Mouse (Mus musculus): ENCODE measurements around the gene Mterf1a. TPM values are rescaled to one million over a fixed set of nuclear protein-coding genes. Genes with fewer than 3 reads are reported as not detected.
"Not testable (repeated sequence)": the region's sequence is repeated elsewhere in the genome, so short reads cannot be mapped to it uniquely, and the experiment has no call there.

Mterf1a gene
- 6.8 and 7.6 TPM in 2 replicates for polyA plus RNA-seq (2016; fragmentation: Nextera tagmentation; extraction: Ambion mirVana)

DNA sequence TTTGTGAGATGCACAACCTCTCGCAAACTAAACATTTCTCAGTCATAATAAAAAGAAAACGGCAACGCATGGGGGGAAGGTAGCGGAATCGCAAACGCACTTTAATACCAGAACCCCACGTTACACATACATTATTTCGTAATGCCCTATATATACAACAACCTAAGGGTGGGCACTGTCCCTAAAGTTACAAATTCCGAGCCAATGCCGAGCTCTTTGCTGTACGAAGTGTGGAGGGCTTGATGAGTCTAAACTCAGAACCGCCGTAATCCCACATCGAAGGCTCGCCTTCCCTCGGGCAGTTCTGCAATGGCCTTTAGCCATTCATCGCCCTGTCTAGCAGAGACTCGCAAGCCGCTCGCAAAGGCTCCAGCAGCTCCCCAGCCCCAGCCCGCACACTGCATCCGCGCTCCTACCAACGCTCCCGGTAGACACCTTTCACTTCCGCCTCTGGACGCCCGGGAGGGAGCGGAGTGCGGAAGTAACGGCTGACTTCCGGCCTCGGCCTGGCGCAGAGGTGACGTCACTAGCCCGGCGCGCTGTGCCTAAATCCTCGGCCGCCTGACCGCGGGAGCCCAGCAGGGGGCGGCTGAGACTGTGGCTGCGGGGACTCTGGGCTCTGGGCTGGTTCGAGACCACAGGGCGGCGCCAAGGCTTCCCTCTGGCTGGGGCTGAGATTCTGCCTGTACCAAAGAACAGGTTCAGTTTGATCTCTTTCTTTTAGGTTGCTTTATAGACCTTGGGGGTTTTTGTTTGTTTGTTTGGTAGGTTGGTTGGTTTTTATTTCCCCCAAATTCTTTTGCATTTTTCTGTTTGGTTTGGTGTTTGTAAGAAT lies at the start of gene Mterf1a:
Gene Mterf1a, minus strand, starts transcription at position 475 of the 835 bp plus-strand sequence.
- 3% methylated on average over 10 of the region's 47 CpGs for WGBS (ENCODE audit: insufficient replicate concordance)
- not testable (repeated sequence) for H3K9me3 ChIP-seq (replicated peaks); H3K4me1 ChIP-seq; H3K27me3 ChIP-seq (replicated peaks); H3K36me3 ChIP-seq
- Histone ChIP-seq H3K4me3 (peak within 1 kb of the TSS; percentile 66), H3K4me2 (peak within 1 kb of the TSS; percentile 71), H3K27ac (0 out of 2 replicates have a peak within 1 kb of the TSS, but pooled peaks have one; percentile 25), H3K9ac (peak within 1 kb of the TSS; percentile 74)
- ATAC-seq, result peak; percentile 100

DNA sequence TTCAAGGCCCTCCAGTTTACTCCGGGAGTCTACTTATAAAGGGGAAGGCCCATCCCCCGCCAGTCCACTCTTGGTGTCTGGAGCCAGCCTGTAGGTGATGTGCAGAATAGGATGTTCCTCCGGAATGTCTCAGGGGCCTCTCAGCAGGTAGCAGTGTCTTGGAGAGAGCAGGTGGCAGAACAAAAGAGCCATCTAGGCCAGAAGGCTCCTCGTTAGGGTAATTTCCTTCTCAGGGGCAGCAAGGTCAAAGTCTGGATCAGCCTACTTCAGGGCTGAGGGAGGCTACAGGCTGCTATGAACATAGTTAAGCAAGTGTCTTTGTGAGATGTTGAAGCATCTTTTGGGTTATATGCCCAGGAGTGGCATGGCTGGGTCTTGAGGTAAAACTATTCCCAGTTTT lies 49.4 kb upstream of the Mterf1a start:
- not testable (repeated sequence) for H3K36me3 ChIP-seq; H3K27ac ChIP-seq; H3K9ac ChIP-seq; H3K4me2 ChIP-seq; ATAC-seq; H3K27me3 ChIP-seq (replicated peaks); H3K9me3 ChIP-seq (replicated peaks); H3K4me3 ChIP-seq
- H3K4me1 ChIP-seq, result peaks cover 12% of the 10 kb centered on the region
- 77% methylated on average over 4 of the region's 4 CpGs for WGBS (ENCODE audit: insufficient replicate concordance)

DNA sequence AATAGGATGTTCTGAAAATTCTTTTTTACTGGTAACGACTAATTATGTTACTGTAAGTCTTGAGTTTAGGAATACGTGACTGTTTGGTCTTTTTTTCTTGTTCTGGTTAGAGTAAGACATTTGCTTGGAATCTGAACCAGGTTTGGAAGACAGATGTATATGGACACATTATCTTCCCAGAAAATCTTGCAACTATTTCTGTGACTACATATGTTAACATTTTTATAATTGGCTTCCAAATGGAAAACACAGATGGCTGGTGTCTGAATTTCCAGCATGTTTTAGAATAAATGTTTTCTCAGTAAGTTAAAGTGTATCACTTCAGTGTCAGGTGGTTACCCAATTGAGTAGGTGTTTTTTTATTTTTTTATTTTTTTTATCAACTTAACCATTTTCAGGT lies 47.5 kb upstream of the Mterf1a start:
- 82% methylated on average over 2 of the region's 2 CpGs for WGBS (ENCODE audit: insufficient replicate concordance)
- no peak for ATAC-seq
- H3K27me3 ChIP-seq (replicated peaks), result no peaks in the 10 kb centered on the region

DNA sequence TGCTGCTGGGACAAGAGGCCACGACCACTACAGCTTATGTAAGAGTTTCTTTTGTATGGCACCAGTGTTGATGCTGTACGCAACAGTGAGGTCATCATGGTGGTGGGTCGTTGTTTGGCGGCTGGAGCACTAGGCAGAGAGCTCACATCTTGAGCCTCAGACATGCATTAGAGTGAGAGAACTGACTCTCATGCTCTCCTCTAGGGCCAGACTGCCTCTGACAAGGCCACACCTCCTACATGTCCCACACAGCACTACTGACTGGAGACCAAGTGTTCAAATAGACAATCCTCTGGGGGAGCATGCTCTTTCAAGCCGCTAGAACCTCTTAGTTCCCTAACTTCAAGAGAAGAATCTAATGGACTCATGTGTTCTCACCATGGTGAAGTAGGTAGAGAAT lies 45.6 kb upstream of the Mterf1a start:
- H3K27ac ChIP-seq, result no peak overlapping the region
- peaks cover 20% of the 10 kb centered on the region for H3K4me1 ChIP-seq
- no peak overlapping the region for H3K9ac ChIP-seq
- 79% methylated on average over 5 of the region's 5 CpGs for WGBS (ENCODE audit: insufficient replicate concordance)
- H3K4me3 ChIP-seq, result no peak overlapping the region
- H3K27me3 ChIP-seq (replicated peaks), result no peaks in the 10 kb centered on the region
- H3K9me3 ChIP-seq (replicated peaks), result no peaks in the 10 kb centered on the region
- no peak; the same call in 1 of the 2 replicates for ATAC-seq
- H3K36me3 ChIP-seq, result 0 out of 2 replicates have a peak, but pooled peaks cover 2% of the 10 kb centered on the region
- no peak overlapping the region for H3K4me2 ChIP-seq

More for the DNA sequence above, 47.5 kb upstream of the Mterf1a start:
- no peak overlapping the region for H3K9ac ChIP-seq
- no peak overlapping the region for H3K27ac ChIP-seq
- H3K4me1 ChIP-seq, result peaks cover 18% of the 10 kb centered on the region
- no peak overlapping the region for H3K4me2 ChIP-seq
- no peaks in the 10 kb centered on the region for H3K9me3 ChIP-seq (replicated peaks)
- 0 out of 2 replicates have a peak, but pooled peaks cover 2% of the 10 kb centered on the region for H3K36me3 ChIP-seq
- no peak overlapping the region for H3K4me3 ChIP-seq

DNA sequence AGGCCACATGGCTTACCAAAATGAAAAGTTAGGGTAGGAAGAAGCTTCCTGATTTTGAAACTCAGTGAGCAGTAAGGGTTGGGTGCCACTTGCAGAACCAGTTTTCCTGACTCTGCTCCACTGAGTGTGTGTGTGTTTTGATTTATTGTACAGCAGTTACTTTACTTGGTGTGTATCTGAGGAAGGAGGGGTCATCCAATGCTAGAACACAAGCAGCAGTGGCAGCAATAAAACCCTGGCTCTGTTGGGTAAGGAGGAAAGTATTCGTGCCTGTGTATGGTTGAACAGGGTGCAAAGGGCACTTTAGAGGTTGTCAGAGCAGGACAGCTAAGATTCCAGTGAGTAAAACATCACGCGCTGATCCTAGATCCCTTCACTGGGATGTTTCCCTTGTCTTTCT lies 45.2 kb upstream of the Mterf1a start:
- H3K9ac ChIP-seq, result no peak overlapping the region
- H3K27me3 ChIP-seq (replicated peaks), result no peaks in the 10 kb centered on the region
- peaks cover 20% of the 10 kb centered on the region for H3K4me1 ChIP-seq
- H3K4me2 ChIP-seq, result no peak overlapping the region
- H3K4me3 ChIP-seq, result no peak overlapping the region
- ATAC-seq, result no peak
- H3K27ac ChIP-seq, result no peak overlapping the region
- WGBS (ENCODE audit: insufficient replicate concordance), result 82% methylated on average over 3 of the region's 3 CpGs
- no peaks in the 10 kb centered on the region for H3K9me3 ChIP-seq (replicated peaks)
- H3K36me3 ChIP-seq, result 0 out of 2 replicates have a peak, but pooled peaks cover 2% of the 10 kb centered on the region

DNA sequence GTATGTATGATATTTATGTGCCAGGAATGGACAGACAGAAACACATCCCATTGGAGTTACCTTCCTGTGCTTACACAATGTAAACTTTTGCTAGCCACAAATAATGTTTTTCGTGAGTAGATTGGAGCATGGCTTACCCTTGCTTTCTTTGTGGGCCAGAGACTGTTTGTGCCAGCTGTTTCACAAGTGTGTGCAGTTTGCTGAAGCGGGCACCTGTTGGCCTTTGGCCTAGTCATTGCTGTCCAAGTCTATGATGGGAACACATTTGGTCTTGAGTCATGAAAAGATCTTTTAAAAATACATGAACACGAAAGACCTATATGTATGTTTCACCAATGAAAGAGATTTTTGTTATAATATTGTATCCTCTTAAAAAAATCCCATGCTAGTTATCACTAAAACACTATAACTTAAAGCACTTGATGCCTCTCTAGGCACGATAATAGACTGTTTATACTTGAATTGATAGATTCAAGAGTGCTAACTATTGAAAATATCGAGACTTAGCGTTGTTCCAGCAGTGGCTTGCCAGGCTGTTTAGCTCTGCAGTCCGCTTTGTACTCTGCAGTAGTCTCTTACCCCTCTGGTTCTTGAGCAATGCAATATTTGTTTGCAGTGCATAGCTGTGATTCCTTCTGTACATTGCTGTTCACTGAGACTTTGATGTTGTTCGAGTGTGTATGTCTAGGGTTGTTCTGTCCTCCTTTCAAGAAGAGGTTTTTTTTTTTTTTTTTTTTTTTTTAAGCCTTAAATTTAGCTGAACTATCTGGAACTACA lies 42.2 kb upstream of the Mterf1a start:
- no peak overlapping the region for H3K27ac ChIP-seq
- no peak overlapping the region for H3K4me2 ChIP-seq
- no peak overlapping the region for H3K4me3 ChIP-seq
- no peaks in the 10 kb centered on the region for H3K9me3 ChIP-seq (replicated peaks)
- no peaks in the 10 kb centered on the region for H3K27me3 ChIP-seq (replicated peaks)
- H3K36me3 ChIP-seq, result 0 out of 2 replicates have a peak, but pooled peaks cover 5% of the 10 kb centered on the region
- peaks cover 25% of the 10 kb centered on the region for H3K4me1 ChIP-seq
- H3K9ac ChIP-seq, result no peak overlapping the region
- 79% methylated on average over 8 of the region's 8 CpGs for WGBS (ENCODE audit: insufficient replicate concordance)
- ATAC-seq, result no peak

DNA sequence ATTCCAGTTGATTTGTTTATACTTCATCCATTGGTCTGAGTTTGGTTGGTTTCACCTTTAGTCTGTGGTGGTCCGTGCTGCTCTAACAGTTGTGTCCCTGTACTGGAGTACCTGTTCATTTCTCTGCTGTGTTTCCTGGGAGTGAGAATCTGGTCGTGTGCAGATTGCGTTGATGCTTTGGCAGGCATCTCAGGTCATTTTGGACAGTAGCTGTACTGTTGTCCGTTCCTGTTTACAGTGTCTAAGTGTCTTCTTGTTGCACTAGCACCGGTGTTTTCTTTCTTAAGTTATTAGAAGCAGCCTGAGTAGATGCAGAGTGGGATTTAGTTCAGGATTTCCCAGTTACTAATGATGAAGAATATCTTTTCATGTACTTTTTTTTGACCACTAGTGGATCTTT lies 41.5 kb upstream of the Mterf1a start:
- no peak for ATAC-seq
- no peak overlapping the region for H3K27ac ChIP-seq
- no peaks in the 10 kb centered on the region for H3K9me3 ChIP-seq (replicated peaks)
- H3K4me2 ChIP-seq, result no peak overlapping the region
- H3K36me3 ChIP-seq, result 0 out of 2 replicates have a peak, but pooled peaks cover 5% of the 10 kb centered on the region
- no peak overlapping the region for H3K9ac ChIP-seq
- peaks cover 26% of the 10 kb centered on the region for H3K4me1 ChIP-seq
- H3K4me3 ChIP-seq, result no peak overlapping the region
- no peaks in the 10 kb centered on the region for H3K27me3 ChIP-seq (replicated peaks)
- 77% methylated on average over 5 of the region's 5 CpGs for WGBS (ENCODE audit: insufficient replicate concordance)

DNA sequence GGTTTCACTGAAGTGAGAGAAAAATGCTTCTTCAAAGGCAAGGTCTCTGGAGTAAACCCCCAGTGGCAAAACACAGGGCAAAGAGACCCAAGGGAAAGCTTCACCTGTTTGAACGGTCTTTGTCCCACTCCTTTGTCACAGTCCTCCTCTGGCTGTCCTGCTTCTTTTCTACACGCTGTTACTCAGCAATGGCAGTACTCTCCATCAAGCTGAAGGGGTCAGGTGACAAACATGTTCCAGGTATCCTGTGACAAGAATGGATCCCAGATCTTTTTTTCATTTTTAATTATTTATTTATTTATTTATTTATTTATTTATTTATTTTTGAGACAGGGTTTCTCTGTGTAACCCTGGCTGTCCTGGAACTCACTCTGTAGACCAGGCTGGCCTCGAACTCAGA lies 39.8 kb upstream of the Mterf1a start:
- no peak overlapping the region for H3K9ac ChIP-seq
- peaks cover 33% of the 10 kb centered on the region for H3K4me1 ChIP-seq
- WGBS (ENCODE audit: insufficient replicate concordance), result 78% methylated on average over 3 of the region's 3 CpGs
- H3K36me3 ChIP-seq, result 0 out of 2 replicates have a peak, but pooled peaks cover 5% of the 10 kb centered on the region
- no peak for ATAC-seq
- no peak overlapping the region for H3K27ac ChIP-seq
- H3K4me2 ChIP-seq, result no peak overlapping the region
- no peak overlapping the region for H3K4me3 ChIP-seq
- H3K27me3 ChIP-seq (replicated peaks), result no peaks in the 10 kb centered on the region
- no peaks in the 10 kb centered on the region for H3K9me3 ChIP-seq (replicated peaks)

DNA sequence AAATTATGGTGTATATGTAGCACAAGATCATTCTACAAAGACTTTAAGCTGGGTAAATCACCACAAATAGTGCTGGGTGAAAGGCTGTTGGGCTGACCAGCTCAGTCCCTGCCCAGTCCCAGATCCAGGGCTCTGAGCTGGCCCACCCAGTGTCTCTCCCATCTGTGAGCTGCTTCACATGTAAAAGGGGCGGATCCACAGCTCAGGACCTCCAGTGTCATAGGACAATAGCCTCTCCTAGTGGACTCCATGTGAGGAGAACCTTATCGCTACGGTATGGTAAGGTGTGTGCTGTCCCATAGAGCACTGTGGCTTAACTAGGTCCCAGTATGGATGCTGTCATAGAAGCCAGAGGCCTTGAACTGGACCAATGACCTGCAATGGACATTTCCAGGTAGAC lies 37.9 kb upstream of the Mterf1a start:
- Histone ChIP-seq H3K27ac (no peak overlapping the region), H3K9ac (no peak overlapping the region), H3K4me2 (no peak overlapping the region), H3K4me1 (peaks cover 27% of the 10 kb centered on the region), H3K36me3 (0 out of 2 replicates have a peak, but pooled peaks cover 5% of the 10 kb centered on the region), H3K9me3 (replicated peaks) (no peaks in the 10 kb centered on the region), H3K4me3 (no peak overlapping the region), H3K27me3 (replicated peaks) (no peaks in the 10 kb centered on the region)
- ATAC-seq, result no peak
- 85% methylated on average over 3 of the region's 3 CpGs for WGBS (ENCODE audit: insufficient replicate concordance)

DNA sequence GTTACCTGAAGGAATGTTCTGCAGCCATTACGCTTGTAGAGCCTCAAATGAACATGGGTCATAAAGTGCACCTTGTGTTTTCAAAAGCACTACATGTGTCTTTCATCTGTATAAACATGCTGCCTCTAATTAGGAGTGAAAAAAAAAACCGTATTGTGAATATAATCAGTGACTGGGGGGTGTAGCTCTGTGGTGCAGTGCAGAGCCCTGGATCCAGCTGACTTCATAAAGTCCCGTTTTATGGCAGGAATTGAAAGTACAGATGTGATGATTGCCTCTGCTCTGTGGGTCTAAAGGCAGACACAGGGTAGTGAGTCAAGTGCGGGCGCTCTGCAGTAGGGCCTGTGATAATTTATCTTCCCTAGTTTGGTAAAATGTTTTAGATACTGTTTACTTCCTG lies 37.0 kb upstream of the Mterf1a start:
- H3K27me3 ChIP-seq (replicated peaks), result no peaks in the 10 kb centered on the region
- no peak for ATAC-seq
- no peak overlapping the region for H3K4me3 ChIP-seq
- H3K4me1 ChIP-seq, result peaks cover 25% of the 10 kb centered on the region
- no peak overlapping the region for H3K9ac ChIP-seq
- H3K36me3 ChIP-seq, result 0 out of 2 replicates have a peak, but pooled peaks cover 5% of the 10 kb centered on the region
- H3K9me3 ChIP-seq (replicated peaks), result no peaks in the 10 kb centered on the region
- 76% methylated on average over 5 of the region's 5 CpGs for WGBS (ENCODE audit: insufficient replicate concordance)
- H3K4me2 ChIP-seq, result no peak overlapping the region
- no peak overlapping the region for H3K27ac ChIP-seq

DNA sequence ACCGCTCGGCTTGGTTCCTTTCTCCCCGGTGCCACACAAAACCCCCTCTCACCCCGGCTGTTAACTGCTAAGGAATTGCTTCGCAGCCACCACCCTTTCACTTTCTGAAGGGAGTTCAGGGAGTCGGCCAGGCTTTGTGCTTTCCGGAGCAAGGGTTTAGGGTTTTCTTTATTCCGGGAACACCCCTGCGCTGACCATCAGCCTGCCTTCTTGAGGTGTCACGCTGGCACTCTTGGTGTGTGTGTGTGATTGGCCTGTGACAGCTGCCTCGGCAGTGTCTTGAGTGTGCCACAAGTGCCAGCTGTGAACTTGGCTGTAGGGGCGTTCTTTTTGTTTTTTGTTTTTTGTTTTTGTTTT lies 34.9 kb upstream of the Mterf1a start:
- peak; percentile 73 for ATAC-seq
- no peaks in the 10 kb centered on the region for H3K27me3 ChIP-seq (replicated peaks)
- H3K36me3 ChIP-seq, result 0 out of 2 replicates have a peak, but pooled peaks cover 5% of the 10 kb centered on the region
- H3K9ac ChIP-seq, result peak overlapping the region; percentile 93
- H3K27ac ChIP-seq, result peak overlapping the region; percentile 82
- H3K4me1 ChIP-seq, result peaks cover 25% of the 10 kb centered on the region
- WGBS (ENCODE audit: insufficient replicate concordance), result under 1% methylated on average over 12 of the region's 12 CpGs
- peak overlapping the region; percentile 74 for H3K4me2 ChIP-seq
- H3K9me3 ChIP-seq (replicated peaks), result no peaks in the 10 kb centered on the region
- H3K4me3 ChIP-seq, result peak overlapping the region; percentile 91

All from liver, embryonic 12.5 days (tissue).